ENCODE assay signal across 27 mouse cellular contexts in the genomic region with DNA sequence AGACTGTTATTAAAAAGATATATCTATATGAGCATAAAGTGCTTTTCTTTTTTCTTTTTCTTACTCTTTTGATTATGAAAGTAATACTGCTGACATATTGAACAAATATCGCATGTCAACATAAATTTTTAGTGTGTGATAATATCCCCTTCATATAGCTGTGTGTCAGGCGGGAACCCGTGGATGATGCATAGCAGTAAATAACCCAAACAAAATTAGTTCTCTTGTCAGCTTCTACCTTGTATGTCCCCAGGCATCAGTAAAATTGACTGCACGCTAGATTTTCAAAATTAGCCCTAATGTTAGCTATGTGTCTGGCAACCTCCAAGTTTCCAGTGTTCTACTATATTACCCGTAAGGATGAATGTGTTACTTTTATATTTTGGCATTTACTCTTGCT.
DNase-seq lines count a peak whose midpoint lies in the region; ATAC-seq and TF ChIP-seq lines count a peak whose summit lies in the region.
"Had no signal": no experiment of that assay in that cellular context is flagged by ENCODE, and none has a peak within 500 bp of the region (broad histone marks: within the 10 kb centered on the region; RNA-seq: fewer than 3 reads in every experiment).

No protein-coding gene starts in this region.

- 80% methylated on average over 5 of the region's 5 CpGs for WGBS in hindbrain, embryonic 12.5 days
- WGBS in hindbrain, embryonic 10.5 days = 91% methylated on average over 5 of the region's 5 CpGs
- 61% methylated on average over 5 of the region's 5 CpGs for WGBS in midbrain, embryonic 14.5 days
- WGBS in midbrain, postnatal 0 days = 60% methylated on average over 5 of the region's 5 CpGs
- WGBS in hindbrain, embryonic 16.5 days = 62% methylated on average over 5 of the region's 5 CpGs
- WGBS in neural tube, embryonic 14.5 days = 43% methylated on average over 5 of the region's 5 CpGs

- no peaks in the 10 kb centered on the region for H3K27me3 ChIP-seq in hindbrain, embryonic 12.5 days
- no peaks in the 10 kb centered on the region for H3K27me3 ChIP-seq in hindbrain, embryonic 10.5 days (ENCODE audit: insufficient read depth, poor library complexity, severe bottlenecking)
- H3K27me3 ChIP-seq in midbrain, embryonic 14.5 days (ENCODE audit: control insufficient read depth, insufficient read depth, low read length) = no peaks in the 10 kb centered on the region
- no peaks in the 10 kb centered on the region for H3K27me3 ChIP-seq in midbrain, postnatal 0 days (ENCODE audit: insufficient read depth, low read length)
- H3K27me3 ChIP-seq in hindbrain, embryonic 16.5 days (replicated peaks; ENCODE audit: control insufficient read depth, insufficient read depth, low read length) = no peaks in the 10 kb centered on the region
- no peaks in the 10 kb centered on the region for H3K27me3 ChIP-seq in neural tube, embryonic 14.5 days (ENCODE audit: control insufficient read depth, insufficient read depth, low read length)
- H3K27me3 ChIP-seq: embryonic facial prominence, embryonic 12.5 days; kidney, embryonic 15.5 days; liver, embryonic 15.5 days; Patski had no signal

- H3K9ac ChIP-seq in hindbrain, embryonic 12.5 days = no peak overlapping the region
- no peak overlapping the region for H3K9ac ChIP-seq in midbrain, embryonic 14.5 days (replicated peaks; ENCODE audit: low read length)
- no peak overlapping the region for H3K9ac ChIP-seq in midbrain, postnatal 0 days (replicated peaks; ENCODE audit: low read length, poor library complexity, severe bottlenecking)
- no peak overlapping the region for H3K9ac ChIP-seq in hindbrain, embryonic 16.5 days (ENCODE audit: low read depth, low read length)
- no peak overlapping the region for H3K9ac ChIP-seq in neural tube, embryonic 14.5 days (replicated peaks; ENCODE audit: low read depth, low read length)
- H3K9ac ChIP-seq: embryonic facial prominence, embryonic 12.5 days; kidney, embryonic 15.5 days; liver, embryonic 15.5 days; lung, embryonic 14.5 days had no signal

- no peaks in the 10 kb centered on the region for H3K4me1 ChIP-seq in hindbrain, embryonic 12.5 days
- peaks cover 5% of the 10 kb centered on the region; the same call in 1 of the 2 replicates for H3K4me1 ChIP-seq in hindbrain, embryonic 10.5 days (replicated peaks)
- peaks cover 2% of the 10 kb centered on the region; the same call in 1 of the 2 replicates for H3K4me1 ChIP-seq in midbrain, embryonic 14.5 days (ENCODE audit: control insufficient read depth, insufficient read depth, low read length)
- no peaks in the 10 kb centered on the region for H3K4me1 ChIP-seq in midbrain, postnatal 0 days (ENCODE audit: insufficient read depth, low read length)
- H3K4me1 ChIP-seq in hindbrain, embryonic 16.5 days (ENCODE audit: control insufficient read depth, insufficient read depth, low read depth, low read length) = peaks cover 2% of the 10 kb centered on the region
- 0 out of 2 replicates have a peak, but pooled peaks cover 2% of the 10 kb centered on the region for H3K4me1 ChIP-seq in neural tube, embryonic 14.5 days (ENCODE audit: control insufficient read depth, insufficient read depth, low read length)
- H3K4me1 ChIP-seq: embryonic facial prominence, embryonic 12.5 days; liver, embryonic 15.5 days had no signal

- no peak overlapping the region for H3K4me3 ChIP-seq in hindbrain, embryonic 12.5 days
- no peak overlapping the region for H3K4me3 ChIP-seq in hindbrain, embryonic 10.5 days
- no peak overlapping the region for H3K4me3 ChIP-seq in midbrain, embryonic 14.5 days (replicated peaks; ENCODE audit: low read depth, low read length)
- no peak overlapping the region for H3K4me3 ChIP-seq in midbrain, postnatal 0 days (ENCODE audit: low read depth, low read length)
- H3K4me3 ChIP-seq in hindbrain, embryonic 16.5 days (ENCODE audit: low read length) = no peak overlapping the region
- H3K4me3 ChIP-seq in neural tube, embryonic 14.5 days (ENCODE audit: low read depth, low read length) = no peak overlapping the region
- H3K4me3 ChIP-seq: embryonic facial prominence, embryonic 12.5 days; kidney, embryonic 15.5 days; liver, embryonic 15.5 days had no signal

- H3K9me3 ChIP-seq in hindbrain, embryonic 12.5 days (replicated peaks) = no peaks in the 10 kb centered on the region
- no peaks in the 10 kb centered on the region for H3K9me3 ChIP-seq in hindbrain, embryonic 10.5 days
- no peaks in the 10 kb centered on the region for H3K9me3 ChIP-seq in midbrain, embryonic 14.5 days (ENCODE audit: control insufficient read depth, low read length)
- no peaks in the 10 kb centered on the region for H3K9me3 ChIP-seq in midbrain, postnatal 0 days (ENCODE audit: low read length)
- no peaks in the 10 kb centered on the region for H3K9me3 ChIP-seq in hindbrain, embryonic 16.5 days (ENCODE audit: control insufficient read depth, low read length)
- no peaks in the 10 kb centered on the region for H3K9me3 ChIP-seq in neural tube, embryonic 14.5 days (ENCODE audit: control insufficient read depth, low read length)
- H3K9me3 ChIP-seq: embryonic facial prominence, embryonic 12.5 days; kidney, embryonic 15.5 days; liver, embryonic 15.5 days had no signal

- ATAC-seq in hindbrain, embryonic 12.5 days (ENCODE audit: low FRiP score) = peak; percentile 63; the same call in 1 of the 2 replicates
- no peak for ATAC-seq in midbrain, embryonic 14.5 days (ENCODE audit: low FRiP score, low TSS enrichment)
- ATAC-seq in midbrain, postnatal 0 days (ENCODE audit: low FRiP score) = no peak
- peak; percentile 43 for ATAC-seq in hindbrain, embryonic 16.5 days
- peak; percentile 68 for ATAC-seq in neural tube, embryonic 14.5 days (ENCODE audit: low read depth)
- ATAC-seq: Patski had no signal

- no peak for DNase-seq in hindbrain, embryonic 10.5 days (ENCODE audit: low spot score)
- DNase-seq in midbrain, embryonic 14.5 days = peak; percentile 38
- no peak for DNase-seq in midbrain, postnatal 0 days (ENCODE audit: low spot score)
- DNase-seq in embryo, embryonic 10 days (ENCODE audit: low spot score) = no peak
- DNase-seq in cerebellum, postnatal 10 days = no peak
- DNase-seq: adrenal gland, postnatal 25 days; cerebellum, adult 2 months; cerebellum, postnatal 25 days; gastrocnemius, postnatal 25 days; heart, adult 18-20 months; heart, postnatal 4 days; kidney, adult 18-20 months; kidney, postnatal 36 days; layer of hippocampus, postnatal 36 days; liver; lung, embryonic 14.5 days; lung, postnatal 36 days; right cerebral cortex, postnatal 14 days; thymus, postnatal 4 days had no signal

- no peak for TF ChIP-seq CTCF in midbrain, postnatal 0 days (IDR thresholded peaks at IDR 0.05)

- no peak overlapping the region for H3K4me2 ChIP-seq in hindbrain, embryonic 12.5 days (replicated peaks)
- H3K4me2 ChIP-seq in midbrain, embryonic 14.5 days (ENCODE audit: low read length) = peak overlapping the region; percentile 33
- H3K4me2 ChIP-seq in midbrain, postnatal 0 days (ENCODE audit: low read depth, low read length, poor library complexity, severe bottlenecking) = no peak overlapping the region
- H3K4me2 ChIP-seq in hindbrain, embryonic 16.5 days (ENCODE audit: low read length) = no peak overlapping the region
- H3K4me2 ChIP-seq in neural tube, embryonic 14.5 days (ENCODE audit: low read depth, low read length) = peak overlapping the region; percentile 3; the same call in 1 of the 2 replicates
- H3K4me2 ChIP-seq: embryonic facial prominence, embryonic 12.5 days; heart, embryonic 11.5 days; kidney, embryonic 15.5 days; liver, embryonic 15.5 days; lung, embryonic 14.5 days had no signal

- H3K36me3 ChIP-seq in hindbrain, embryonic 12.5 days = no peaks in the 10 kb centered on the region
- no peaks in the 10 kb centered on the region for H3K36me3 ChIP-seq in hindbrain, embryonic 10.5 days
- no peaks in the 10 kb centered on the region for H3K36me3 ChIP-seq in midbrain, embryonic 14.5 days (ENCODE audit: control insufficient read depth, insufficient read depth, low read length)
- no peaks in the 10 kb centered on the region for H3K36me3 ChIP-seq in midbrain, postnatal 0 days (ENCODE audit: insufficient read depth, low read length)
- no peaks in the 10 kb centered on the region for H3K36me3 ChIP-seq in hindbrain, embryonic 16.5 days (ENCODE audit: control insufficient read depth, insufficient read depth, low read length)
- H3K36me3 ChIP-seq in neural tube, embryonic 14.5 days (ENCODE audit: control insufficient read depth, insufficient read depth, low read length) = no peaks in the 10 kb centered on the region
- H3K36me3 ChIP-seq: embryonic facial prominence, embryonic 12.5 days; kidney, embryonic 15.5 days; liver, embryonic 15.5 days had no signal

- H3K27ac ChIP-seq in hindbrain, embryonic 12.5 days = no peak overlapping the region
- H3K27ac ChIP-seq in hindbrain, embryonic 10.5 days = no peak overlapping the region
- H3K27ac ChIP-seq in midbrain, embryonic 14.5 days (replicated peaks; ENCODE audit: low read depth, low read length) = no peak overlapping the region
- H3K27ac ChIP-seq in midbrain, postnatal 0 days (ENCODE audit: low read depth, low read length) = no peak overlapping the region
- H3K27ac ChIP-seq in hindbrain, embryonic 16.5 days (ENCODE audit: low read depth, low read length) = no peak overlapping the region
- H3K27ac ChIP-seq in neural tube, embryonic 14.5 days (ENCODE audit: low read depth, low read length) = no peak overlapping the region
- H3K27ac ChIP-seq: embryonic facial prominence, embryonic 12.5 days; kidney, embryonic 15.5 days; liver, embryonic 15.5 days had no signal

Comparison
In these comparisons a context has a peak if more than half of its experiments do, and no peak if none do; other contexts are left out.
1. H3K4me2 ChIP-seq: peak in midbrain, embryonic 14.5 days (single experiment) and neural tube, embryonic 14.5 days (single experiment); none in hindbrain, embryonic 12.5 days (single experiment), midbrain, postnatal 0 days (single experiment) and hindbrain, embryonic 16.5 days (single experiment).
2. ATAC-seq: peak in hindbrain, embryonic 12.5 days (single experiment), hindbrain, embryonic 16.5 days (single experiment) and neural tube, embryonic 14.5 days (single experiment); none in midbrain, embryonic 14.5 days (single experiment) and midbrain, postnatal 0 days (single experiment).